9 mouse cellular contexts compared by ENCODE assay signal in the genomic region with DNA sequence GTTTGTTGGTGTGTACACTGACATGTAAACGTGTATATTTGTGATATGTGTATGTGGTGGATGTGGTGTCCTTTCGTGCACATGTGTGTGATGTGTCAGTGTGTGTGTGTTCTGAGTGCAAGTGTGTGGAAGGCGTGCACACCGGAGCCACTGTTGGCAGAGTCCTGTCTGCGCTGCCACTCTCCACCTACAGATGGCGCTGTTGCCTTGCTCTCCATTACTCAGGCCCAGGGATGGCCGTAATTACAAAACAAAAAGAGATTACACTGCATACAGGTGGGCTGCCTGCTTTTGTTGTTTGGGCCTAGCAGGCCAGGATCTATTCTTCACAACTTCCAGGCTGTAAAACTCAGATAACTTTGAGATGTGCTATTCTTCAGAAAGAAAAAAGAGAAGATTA.
DNase-seq lines count a peak whose midpoint lies in the region; ATAC-seq and TF ChIP-seq lines count a peak whose summit lies in the region.
"Had no signal": no experiment of that assay in that cellular context is flagged by ENCODE, and none has a peak within 500 bp of the region (broad histone marks: within the 10 kb centered on the region; RNA-seq: fewer than 3 reads in every experiment).

No protein-coding gene starts in this region.

- peak; percentile 63; the same call in 1 of the 2 replicates for TF ChIP-seq CTCF in spleen, adult 2 months (IDR thresholded peaks at IDR 0.05; ENCODE audit: extremely low read depth, insufficient read depth, insufficient read length, insufficient replicate concordance)
- peak; percentile 92; the same call in 1 of the 2 replicates for TF ChIP-seq CTCF in gastrocnemius, adult 2 months (IDR thresholded peaks at IDR 0.05)
- peak; percentile 89 for TF ChIP-seq CTCF in liver, embryonic 14.5 days (IDR thresholded peaks at IDR 0.05; ENCODE audit: low read depth)

- H3K9ac ChIP-seq in liver, embryonic 14.5 days (replicated peaks), result no peak overlapping the region
- H3K9ac ChIP-seq in neural tube, embryonic 13.5 days, result no peak overlapping the region

- H3K27ac ChIP-seq in spleen, adult 2 months (ENCODE audit: insufficient read depth, low read length), result no peak overlapping the region
- no peak overlapping the region for H3K27ac ChIP-seq in gastrocnemius, adult 2 months
- no peak overlapping the region for H3K27ac ChIP-seq in liver, embryonic 14.5 days
- no peak overlapping the region for H3K27ac ChIP-seq in neural tube, embryonic 13.5 days (replicated peaks)

- intact Hi-C loops in gastrocnemius, adult 2 months (cut with DNase I), result loop anchor here (5.0 to 10.0 kb wide), 2 partner anchors 33 to 255 kb away; no protein-coding TSS in a partner anchor

- no peak for TF ChIP-seq POLR2A in spleen, adult 2 months (IDR thresholded peaks at IDR 0.05; ENCODE audit: low read depth, low read length)

- peak in 1 of 2 experiments; percentile 10 for DNase-seq in spleen, adult 2 months (ENCODE audit: low read depth in 1 of 2, low spot score in 2 of 2)
- no peak for DNase-seq in spleen, postnatal 36 days (ENCODE audit: low spot score in 2 of 2)
- peak; percentile 82 to 89 for DNase-seq in cerebellum, postnatal 10 days
- peak; percentile 65 for DNase-seq in gastrocnemius, adult 2 months
- DNase-seq in kidney, postnatal 10 days, result peak; percentile 79
- no peak for DNase-seq in liver, embryonic 14.5 days (ENCODE audit: low read depth in 3 of 3, low spot score in 3 of 3)
- DNase-seq in urinary bladder, postnatal 36 days (ENCODE audit: low spot score in 2 of 2), result peak; percentile 44 to 53

- ATAC-seq in liver, embryonic 14.5 days (ENCODE audit: insufficient read depth), result no peak
- peak; percentile 25; the same call in 1 of the 2 replicates for ATAC-seq in neural tube, embryonic 13.5 days (ENCODE audit: low read depth)

- WGBS in spleen, adult 2 months, result 25% methylated on average over 7 of the region's 7 CpGs
- WGBS in liver, embryonic 14.5 days (ENCODE audit: insufficient replicate concordance), result 17% methylated on average over 7 of the region's 7 CpGs
- 22% methylated on average over 7 of the region's 7 CpGs for WGBS in neural tube, embryonic 13.5 days

- no peak for TF ChIP-seq EP300 in liver, embryonic 14.5 days (IDR thresholded peaks at IDR 0.05; ENCODE audit: low read depth)

- H3K27me3 ChIP-seq in spleen, adult 2 months (ENCODE audit: control insufficient read depth, insufficient read depth, low read length), result no peaks in the 10 kb centered on the region
- H3K27me3 ChIP-seq in liver, embryonic 14.5 days (ENCODE audit: control insufficient read depth, insufficient read depth, low read length), result no peaks in the 10 kb centered on the region
- no peaks in the 10 kb centered on the region for H3K27me3 ChIP-seq in neural tube, embryonic 13.5 days

- no peak overlapping the region for H3K4me2 ChIP-seq in liver, embryonic 14.5 days (ENCODE audit: low read depth)
- H3K4me2 ChIP-seq in neural tube, embryonic 13.5 days, result no peak overlapping the region

- H3K4me3 ChIP-seq in spleen, adult 2 months (ENCODE audit: extremely low read depth, insufficient read depth, insufficient read length), result no peak overlapping the region
- no peak overlapping the region for H3K4me3 ChIP-seq in gastrocnemius, adult 2 months
- no peak overlapping the region for H3K4me3 ChIP-seq in liver, embryonic 14.5 days (ENCODE audit: insufficient read depth in 1 of 2, low read depth in 2 of 2, low read length in 2 of 2)
- H3K4me3 ChIP-seq in neural tube, embryonic 13.5 days, result no peak overlapping the region
- H3K4me3 ChIP-seq: megakaryocyte, embryonic 14.5 days had no signal

- H3K4me1 ChIP-seq in spleen, adult 2 months (ENCODE audit: control insufficient read depth, insufficient read depth, insufficient read length), result peaks cover 3% of the 10 kb centered on the region; the same call in 1 of the 2 replicates
- H3K4me1 ChIP-seq in liver, embryonic 14.5 days (replicated peaks; ENCODE audit: control insufficient read depth in 2 of 2, insufficient read depth in 2 of 2, low read length in 1 of 2), result no peaks in the 10 kb centered on the region
- H3K4me1 ChIP-seq in neural tube, embryonic 13.5 days (replicated peaks), result peaks cover 30% of the 10 kb centered on the region
- H3K4me1 ChIP-seq: megakaryocyte, embryonic 14.5 days had no signal

- no peaks in the 10 kb centered on the region for H3K36me3 ChIP-seq in spleen, adult 2 months (ENCODE audit: control insufficient read depth, insufficient read depth, low read length)
- H3K36me3 ChIP-seq in liver, embryonic 14.5 days (replicated peaks; ENCODE audit: control insufficient read depth, insufficient read depth, low read depth), result no peaks in the 10 kb centered on the region
- no peaks in the 10 kb centered on the region for H3K36me3 ChIP-seq in neural tube, embryonic 13.5 days

- no peaks in the 10 kb centered on the region for H3K9me3 ChIP-seq in liver, embryonic 14.5 days (ENCODE audit: control insufficient read depth, low read length)
- no peaks in the 10 kb centered on the region for H3K9me3 ChIP-seq in neural tube, embryonic 13.5 days
- H3K9me3 ChIP-seq: megakaryocyte, embryonic 14.5 days had no signal

Comparison
In these comparisons a context has a peak if more than half of its experiments do, and no peak if none do; other contexts are left out.
1. DNase-seq: peak in cerebellum, postnatal 10 days (2 of 2), gastrocnemius, adult 2 months (single experiment), kidney, postnatal 10 days (single experiment) and urinary bladder, postnatal 36 days (2 of 2); none in spleen, postnatal 36 days (0 of 2) and liver, embryonic 14.5 days (0 of 3).
2. Peak in every context shown above with its lines, with median percentiles within 50 percentile points of each other: CTCF ChIP-seq.